Mouse (Mus musculus): Measurements from ENCODE around the gene Tmem63c. TPM values are rescaled to one million over a fixed set of nuclear protein-coding genes. Genes with fewer than 3 reads are reported as not detected.

Gene Tmem63c
- polyA plus RNA-seq, 1 experiment from 2014 or later, result 0.92 TPM

DNA sequence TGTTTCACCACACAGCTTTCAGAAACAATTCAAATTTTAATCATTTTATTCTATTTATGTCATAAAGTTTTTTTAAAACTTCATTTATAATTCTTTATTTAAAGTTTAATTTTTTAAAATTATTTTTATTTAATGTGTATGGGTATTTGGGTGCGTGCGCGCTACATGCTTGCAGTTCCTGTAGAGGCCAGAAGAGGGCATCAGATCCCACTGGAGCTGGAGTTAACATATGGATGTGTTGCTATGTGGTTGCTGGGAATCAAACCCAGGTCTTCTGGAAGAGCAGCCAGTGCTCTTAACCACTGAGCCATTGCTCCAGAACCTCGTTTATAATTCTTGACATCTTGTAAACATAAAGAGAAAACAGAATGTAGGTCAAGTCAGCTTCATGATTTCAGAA, 22.4 kb upstream of the Tmem63c start:
- Histone ChIP-seq H3K9ac (ENCODE audit: low read depth, low read length) (no peak overlapping the region), H3K4me3 (ENCODE audit: low read length) (no peak overlapping the region), H3K4me1 (ENCODE audit: control insufficient read depth, insufficient read depth, low read length) (no peaks in the 10 kb centered on the region), H3K4me2 (ENCODE audit: low read depth, low read length) (no peak overlapping the region), H3K36me3 (ENCODE audit: control insufficient read depth, insufficient read depth, low read length) (no peaks in the 10 kb centered on the region), H3K27me3 (replicated peaks; ENCODE audit: control insufficient read depth, insufficient read depth, low read length) (no peaks in the 10 kb centered on the region), H3K9me3 (ENCODE audit: control insufficient read depth, low read length) (no peaks in the 10 kb centered on the region), H3K27ac (ENCODE audit: low read length) (no peak overlapping the region)
- ATAC-seq, result no peak
- 76% methylated on average over 4 of the region's 4 CpGs for WGBS

- H3K4me1 ChIP-seq (ENCODE audit: control insufficient read depth, insufficient read depth, low read length), result no peaks in the 10 kb centered on the region
- no peak overlapping the region for H3K9ac ChIP-seq (ENCODE audit: low read depth, low read length)
- H3K4me3 ChIP-seq (ENCODE audit: low read length), result no peak overlapping the region
- H3K36me3 ChIP-seq (ENCODE audit: control insufficient read depth, insufficient read depth, low read length), result no peaks in the 10 kb centered on the region
- no peaks in the 10 kb centered on the region for H3K9me3 ChIP-seq (ENCODE audit: control insufficient read depth, low read length)
- 68% methylated on average over 10 of the region's 10 CpGs for WGBS
- no peak overlapping the region for H3K27ac ChIP-seq (ENCODE audit: low read length)
- no peaks in the 10 kb centered on the region for H3K27me3 ChIP-seq (replicated peaks; ENCODE audit: control insufficient read depth, insufficient read depth, low read length)
- no peak for ATAC-seq
- no peak overlapping the region for H3K4me2 ChIP-seq (ENCODE audit: low read depth, low read length)
Measured at GRCm38 (mm10) chr12:86999283-86999820, 21.8 kb upstream of the Tmem63c start.

- Histone ChIP-seq H3K36me3 (ENCODE audit: control insufficient read depth, insufficient read depth, low read length) (no peaks in the 10 kb centered on the region), H3K4me1 (ENCODE audit: control insufficient read depth, insufficient read depth, low read length) (no peaks in the 10 kb centered on the region), H3K9me3 (ENCODE audit: control insufficient read depth, low read length) (no peaks in the 10 kb centered on the region), H3K4me2 (ENCODE audit: low read depth, low read length) (no peak overlapping the region), H3K27me3 (replicated peaks; ENCODE audit: control insufficient read depth, insufficient read depth, low read length) (no peaks in the 10 kb centered on the region), H3K9ac (ENCODE audit: low read depth, low read length) (no peak overlapping the region), H3K27ac (ENCODE audit: low read length) (no peak overlapping the region), H3K4me3 (ENCODE audit: low read length) (no peak overlapping the region)
- ATAC-seq, result no peak
- WGBS, result 57% methylated on average over 5 of the region's 5 CpGs
Measured at GRCm38 (mm10) chr12:87000151-87000839, 20.8 kb upstream of the Tmem63c start.

DNA sequence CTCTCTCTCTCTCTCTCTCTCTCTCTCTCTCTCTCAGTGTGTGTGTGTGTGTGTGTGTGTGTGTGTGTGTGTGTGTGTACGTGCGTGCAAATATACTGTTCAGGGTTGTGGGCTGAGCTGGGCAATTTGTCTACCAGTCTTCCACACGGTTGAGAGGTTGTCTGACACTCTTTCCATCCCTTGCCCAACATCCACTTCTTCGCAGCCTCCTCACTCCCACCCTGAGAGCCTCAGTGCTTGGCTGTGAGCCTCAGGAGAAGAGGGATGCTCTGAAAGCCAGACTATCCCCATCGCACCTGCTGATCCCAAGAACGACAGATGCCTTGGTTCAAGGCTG, 20.3 kb upstream of the Tmem63c start:
- H3K36me3 ChIP-seq (ENCODE audit: control insufficient read depth, insufficient read depth, low read length), result no peaks in the 10 kb centered on the region
- 37% methylated on average over 6 of the region's 6 CpGs for whole genome bisulfite sequencing
- no peaks in the 10 kb centered on the region for H3K27me3 ChIP-seq (replicated peaks; ENCODE audit: control insufficient read depth, insufficient read depth, low read length)
- no peaks in the 10 kb centered on the region for H3K4me1 ChIP-seq (ENCODE audit: control insufficient read depth, insufficient read depth, low read length)
- H3K27ac ChIP-seq (ENCODE audit: low read length), result no peak overlapping the region
- H3K9me3 ChIP-seq (ENCODE audit: control insufficient read depth, low read length), result no peaks in the 10 kb centered on the region
- H3K9ac ChIP-seq (ENCODE audit: low read depth, low read length), result no peak overlapping the region
- H3K4me3 ChIP-seq (ENCODE audit: low read length), result no peak overlapping the region
- no peak for ATAC-seq
- H3K4me2 ChIP-seq (ENCODE audit: low read depth, low read length), result no peak overlapping the region

DNA sequence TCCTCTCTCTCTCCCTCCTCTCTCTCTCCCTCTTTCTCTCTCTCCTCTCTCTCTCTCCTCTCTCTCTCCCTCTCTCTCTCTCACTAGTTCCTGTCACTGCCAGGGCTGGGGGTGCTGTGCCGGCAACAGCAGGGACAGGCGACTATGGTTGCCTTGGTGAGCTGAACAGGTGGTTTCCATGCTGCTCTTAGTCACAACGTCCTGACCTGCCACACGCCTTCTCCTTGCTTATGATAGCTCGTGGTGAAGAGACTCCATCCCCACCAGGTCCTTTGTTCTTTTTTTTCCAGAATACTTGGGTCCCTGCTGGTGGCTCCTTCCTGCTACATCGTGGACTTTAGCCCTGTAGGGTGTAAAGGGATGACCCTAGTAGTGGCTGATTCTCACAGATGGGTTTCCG, 18.9 kb upstream of the Tmem63c start:
- no peaks in the 10 kb centered on the region for H3K4me1 ChIP-seq (ENCODE audit: control insufficient read depth, insufficient read depth, low read length)
- H3K27me3 ChIP-seq (replicated peaks; ENCODE audit: control insufficient read depth, insufficient read depth, low read length), result no peaks in the 10 kb centered on the region
- no peak for ATAC-seq
- H3K9ac ChIP-seq (ENCODE audit: low read depth, low read length), result no peak overlapping the region
- WGBS, result 46% methylated on average over 7 of the region's 7 CpGs
- no peaks in the 10 kb centered on the region for H3K36me3 ChIP-seq (ENCODE audit: control insufficient read depth, insufficient read depth, low read length)
- H3K4me2 ChIP-seq (ENCODE audit: low read depth, low read length), result no peak overlapping the region
- no peaks in the 10 kb centered on the region for H3K9me3 ChIP-seq (ENCODE audit: control insufficient read depth, low read length)
- H3K4me3 ChIP-seq (ENCODE audit: low read length), result no peak overlapping the region
- no peak overlapping the region for H3K27ac ChIP-seq (ENCODE audit: low read length)

GRCm38 (mm10) chr12:87002815-87003214, 18.3 kb upstream of the Tmem63c start:
- Histone ChIP-seq H3K4me2 (ENCODE audit: low read depth, low read length) (no peak overlapping the region), H3K9me3 (ENCODE audit: control insufficient read depth, low read length) (no peaks in the 10 kb centered on the region), H3K4me1 (ENCODE audit: control insufficient read depth, insufficient read depth, low read length) (no peaks in the 10 kb centered on the region), H3K27me3 (replicated peaks; ENCODE audit: control insufficient read depth, insufficient read depth, low read length) (no peaks in the 10 kb centered on the region), H3K9ac (ENCODE audit: low read depth, low read length) (no peak overlapping the region), H3K36me3 (ENCODE audit: control insufficient read depth, insufficient read depth, low read length) (no peaks in the 10 kb centered on the region), H3K4me3 (ENCODE audit: low read length) (no peak overlapping the region), H3K27ac (ENCODE audit: low read length) (no peak overlapping the region)
- 71% methylated on average over 7 of the region's 7 CpGs for WGBS
- no peak for ATAC-seq

- Histone ChIP-seq H3K27me3 (replicated peaks; ENCODE audit: control insufficient read depth, insufficient read depth, low read length) (no peaks in the 10 kb centered on the region; the same call in 1 of the 2 replicates), H3K36me3 (ENCODE audit: control insufficient read depth, insufficient read depth, low read length) (no peaks in the 10 kb centered on the region), H3K27ac (ENCODE audit: low read length) (no peak overlapping the region), H3K4me2 (ENCODE audit: low read depth, low read length) (no peak overlapping the region), H3K9me3 (ENCODE audit: control insufficient read depth, low read length) (no peaks in the 10 kb centered on the region), H3K4me1 (ENCODE audit: control insufficient read depth, insufficient read depth, low read length) (no peaks in the 10 kb centered on the region), H3K4me3 (ENCODE audit: low read length) (no peak overlapping the region), H3K9ac (ENCODE audit: low read depth, low read length) (no peak overlapping the region)
- WGBS, result 49% methylated on average over 3 of the region's 3 CpGs
- no peak for ATAC-seq
Measured at GRCm38 (mm10) chr12:87003606-87004005, 17.5 kb upstream of the Tmem63c start.

DNA sequence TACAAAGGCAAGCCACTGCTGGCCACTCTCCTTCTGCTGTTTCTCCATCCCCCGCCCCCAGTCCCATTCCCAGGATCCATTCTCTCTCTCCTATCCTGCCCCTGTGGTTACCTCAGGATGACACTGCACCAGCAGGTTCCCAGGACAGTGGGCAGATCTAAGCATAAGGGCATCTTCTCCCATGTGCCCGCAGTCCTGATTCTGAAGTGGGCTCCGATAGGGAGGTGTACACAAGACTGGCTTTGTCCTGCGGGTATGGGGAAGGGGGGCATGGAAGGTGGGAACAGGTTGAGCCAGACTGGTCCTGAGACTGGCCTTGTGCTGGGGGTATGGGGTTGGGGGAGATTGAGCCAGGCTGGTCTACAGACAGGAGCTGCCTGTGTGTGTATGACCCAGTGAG, 16.5 kb upstream of the Tmem63c start:
- WGBS, result 81% methylated on average over 4 of the region's 4 CpGs
- Histone ChIP-seq H3K4me2 (ENCODE audit: low read depth, low read length) (no peak overlapping the region), H3K27me3 (replicated peaks; ENCODE audit: control insufficient read depth, insufficient read depth, low read length) (no peaks in the 10 kb centered on the region; the same call in 1 of the 2 replicates), H3K9ac (ENCODE audit: low read depth, low read length) (no peak overlapping the region), H3K36me3 (ENCODE audit: control insufficient read depth, insufficient read depth, low read length) (no peaks in the 10 kb centered on the region), H3K4me3 (ENCODE audit: low read length) (no peak overlapping the region), H3K9me3 (ENCODE audit: control insufficient read depth, low read length) (no peaks in the 10 kb centered on the region), H3K4me1 (ENCODE audit: control insufficient read depth, insufficient read depth, low read length) (no peaks in the 10 kb centered on the region), H3K27ac (ENCODE audit: low read length) (no peak overlapping the region)
- no peak for ATAC-seq

- Histone ChIP-seq H3K9ac (ENCODE audit: low read depth, low read length) (no peak overlapping the region), H3K9me3 (ENCODE audit: control insufficient read depth, low read length) (no peaks in the 10 kb centered on the region), H3K4me1 (ENCODE audit: control insufficient read depth, insufficient read depth, low read length) (no peaks in the 10 kb centered on the region), H3K4me2 (ENCODE audit: low read depth, low read length) (no peak overlapping the region), H3K4me3 (ENCODE audit: low read length) (no peak overlapping the region), H3K27ac (ENCODE audit: low read length) (no peak overlapping the region), H3K36me3 (ENCODE audit: control insufficient read depth, insufficient read depth, low read length) (no peaks in the 10 kb centered on the region), H3K27me3 (replicated peaks; ENCODE audit: control insufficient read depth, insufficient read depth, low read length) (no peaks in the 10 kb centered on the region)
- WGBS, result 42% methylated on average over 3 of the region's 3 CpGs
- ATAC-seq, result no peak
Measured at GRCm38 (mm10) chr12:87017041-87017440, 4.1 kb upstream of the Tmem63c start.

- H3K4me1 ChIP-seq (ENCODE audit: control insufficient read depth, insufficient read depth, low read length), result no peaks in the 10 kb centered on the region
- no peak overlapping the region for H3K4me2 ChIP-seq (ENCODE audit: low read depth, low read length)
- H3K9ac ChIP-seq (ENCODE audit: low read depth, low read length), result no peak overlapping the region
- no peaks in the 10 kb centered on the region for H3K27me3 ChIP-seq (replicated peaks; ENCODE audit: control insufficient read depth, insufficient read depth, low read length)
- no peak overlapping the region for H3K4me3 ChIP-seq (ENCODE audit: low read length)
- no peaks in the 10 kb centered on the region for H3K9me3 ChIP-seq (ENCODE audit: control insufficient read depth, low read length)
- WGBS, result 85% methylated on average over 2 of the region's 2 CpGs
- no peak overlapping the region for H3K27ac ChIP-seq (ENCODE audit: low read length)
- ATAC-seq, result no peak
- H3K36me3 ChIP-seq (ENCODE audit: control insufficient read depth, insufficient read depth, low read length), result no peaks in the 10 kb centered on the region
Measured at GRCm38 (mm10) chr12:87018756-87019155, 2.4 kb upstream of the Tmem63c start.

Measured in intestine, embryonic 16.5 days (tissue).